23 mouse cellular contexts compared by ENCODE assay signal in genomic region chr4:106443182-106443581, GRCm38 (mm10). TPM values are rescaled to one million over a fixed set of nuclear protein-coding genes. Genes with fewer than 3 reads are reported as not detected.
DNase-seq lines count a peak whose midpoint lies in the region; ATAC-seq lines count a peak whose summit lies in the region.
"Had no signal": no experiment of that assay in that cellular context is flagged by ENCODE, and none has a peak within 500 bp of the region (broad histone marks: within the 10 kb centered on the region; RNA-seq: fewer than 3 reads in every experiment).

No protein-coding gene starts in this region.

- no peaks in the 10 kb centered on the region for H3K4me1 ChIP-seq in hindbrain, embryonic 14.5 days (replicated peaks; ENCODE audit: control insufficient read depth, insufficient read depth, low read length)
- H3K4me1 ChIP-seq in hindbrain, embryonic 11.5 days (replicated peaks; ENCODE audit: control insufficient read depth, insufficient read depth, low read length): no peaks in the 10 kb centered on the region
- no peaks in the 10 kb centered on the region for H3K4me1 ChIP-seq in midbrain, embryonic 13.5 days (replicated peaks)
- no peaks in the 10 kb centered on the region for H3K4me1 ChIP-seq in midbrain, embryonic 11.5 days (ENCODE audit: control insufficient read depth, insufficient read depth, low read length)
- no peaks in the 10 kb centered on the region for H3K4me1 ChIP-seq in neural tube, embryonic 15.5 days
- H3K4me1 ChIP-seq: forebrain, embryonic 10.5 days; heart, embryonic 12.5 days; liver, embryonic 13.5 days had no signal

- H3K27ac ChIP-seq in hindbrain, embryonic 14.5 days: no peak overlapping the region
- H3K27ac ChIP-seq in hindbrain, embryonic 11.5 days (ENCODE audit: low read depth, low read length): no peak overlapping the region
- no peak overlapping the region for H3K27ac ChIP-seq in midbrain, embryonic 13.5 days
- no peak overlapping the region for H3K27ac ChIP-seq in midbrain, embryonic 11.5 days (ENCODE audit: low read depth, low read length)
- no peak overlapping the region for H3K27ac ChIP-seq in neural tube, embryonic 15.5 days (replicated peaks)
- H3K27ac ChIP-seq: forebrain, embryonic 10.5 days; kidney, postnatal 0 days; liver, embryonic 13.5 days; macrophage had no signal

- peak; percentile 34 for DNase-seq in cerebellum, adult 11-12 months
- DNase-seq in cerebellum, adult 9-11 months: no peak
- no peak for DNase-seq in hindbrain, embryonic 14.5 days (ENCODE audit: low spot score)
- no peak for DNase-seq in hindbrain, embryonic 11.5 days (ENCODE audit: low spot score)
- DNase-seq in midbrain, embryonic 11.5 days (ENCODE audit: low spot score, missing footprints): no peak
- DNase-seq: adrenal gland, adult 8-10 months; gastrocnemius, postnatal 10 days; heart, adult 11 months; heart, postnatal 14 days; kidney, adult 18-20 months; liver, embryonic 13.5 days; thymus, postnatal 25 days had no signal

- H3K4me3 ChIP-seq in hindbrain, embryonic 14.5 days (replicated peaks; ENCODE audit: low read length): no peak overlapping the region
- no peak overlapping the region for H3K4me3 ChIP-seq in hindbrain, embryonic 11.5 days (ENCODE audit: low read depth, low read length)
- no peak overlapping the region for H3K4me3 ChIP-seq in midbrain, embryonic 13.5 days (replicated peaks)
- no peak overlapping the region for H3K4me3 ChIP-seq in midbrain, embryonic 11.5 days (ENCODE audit: low read depth, low read length)
- H3K4me3 ChIP-seq in neural tube, embryonic 15.5 days (replicated peaks): no peak overlapping the region
- H3K4me3 ChIP-seq: forebrain, embryonic 10.5 days; heart, embryonic 12.5 days; liver, embryonic 13.5 days had no signal

- no peaks in the 10 kb centered on the region for H3K9me3 ChIP-seq in hindbrain, embryonic 14.5 days (ENCODE audit: control insufficient read depth, low read length)
- no peaks in the 10 kb centered on the region for H3K9me3 ChIP-seq in hindbrain, embryonic 11.5 days (ENCODE audit: control insufficient read depth, low read length)
- no peaks in the 10 kb centered on the region for H3K9me3 ChIP-seq in midbrain, embryonic 13.5 days
- no peaks in the 10 kb centered on the region for H3K9me3 ChIP-seq in midbrain, embryonic 11.5 days (ENCODE audit: control insufficient read depth, low read length)
- H3K9me3 ChIP-seq in neural tube, embryonic 15.5 days (replicated peaks): no peaks in the 10 kb centered on the region
- H3K9me3 ChIP-seq: forebrain, embryonic 10.5 days; heart, embryonic 12.5 days; liver, embryonic 13.5 days had no signal

- no peaks in the 10 kb centered on the region for H3K27me3 ChIP-seq in hindbrain, embryonic 14.5 days (ENCODE audit: control insufficient read depth, insufficient read depth, low read length)
- H3K27me3 ChIP-seq in hindbrain, embryonic 11.5 days (ENCODE audit: control insufficient read depth, insufficient read depth, low read length): no peaks in the 10 kb centered on the region
- no peaks in the 10 kb centered on the region for H3K27me3 ChIP-seq in midbrain, embryonic 13.5 days
- H3K27me3 ChIP-seq in midbrain, embryonic 11.5 days (ENCODE audit: control insufficient read depth, insufficient read depth, low read length): no peaks in the 10 kb centered on the region
- H3K27me3 ChIP-seq in neural tube, embryonic 15.5 days (replicated peaks): no peaks in the 10 kb centered on the region
- H3K27me3 ChIP-seq: heart, embryonic 12.5 days; liver, embryonic 13.5 days; Patski had no signal

- H3K4me2 ChIP-seq in hindbrain, embryonic 14.5 days (replicated peaks): no peak overlapping the region
- no peak overlapping the region for H3K4me2 ChIP-seq in hindbrain, embryonic 11.5 days (replicated peaks; ENCODE audit: low read depth, low read length)
- no peak overlapping the region for H3K4me2 ChIP-seq in midbrain, embryonic 13.5 days (replicated peaks)
- H3K4me2 ChIP-seq in midbrain, embryonic 11.5 days: no peak overlapping the region
- H3K4me2 ChIP-seq in neural tube, embryonic 15.5 days: no peak overlapping the region
- H3K4me2 ChIP-seq: heart, embryonic 12.5 days; liver, embryonic 13.5 days had no signal

- WGBS in hindbrain, embryonic 14.5 days: 77% methylated on average over 6 of the region's 6 CpGs
- WGBS in hindbrain, embryonic 11.5 days: 89% methylated on average over 6 of the region's 6 CpGs
- WGBS in midbrain, embryonic 13.5 days: 89% methylated on average over 6 of the region's 6 CpGs
- 90% methylated on average over 6 of the region's 6 CpGs for WGBS in midbrain, embryonic 11.5 days
- 78% methylated on average over 6 of the region's 6 CpGs for WGBS in neural tube, embryonic 15.5 days

- ATAC-seq in hindbrain, embryonic 14.5 days (ENCODE audit: low FRiP score): peak; percentile 26; the same call in 1 of the 2 replicates
- ATAC-seq in hindbrain, embryonic 11.5 days (ENCODE audit: low FRiP score): no peak
- ATAC-seq in midbrain, embryonic 13.5 days: peak; percentile 21
- ATAC-seq in midbrain, embryonic 11.5 days (ENCODE audit: low FRiP score): no peak
- ATAC-seq in neural tube, embryonic 15.5 days (ENCODE audit: low FRiP score): peak; percentile 11; the same call in 1 of the 2 replicates
- ATAC-seq: CD4-positive, CD25-positive, alpha-beta regulatory T cell, adult 4 months; Patski had no signal

- peaks cover 48% of the 10 kb centered on the region for H3K36me3 ChIP-seq in hindbrain, embryonic 14.5 days (replicated peaks; ENCODE audit: control insufficient read depth, insufficient read depth)
- H3K36me3 ChIP-seq in hindbrain, embryonic 11.5 days (ENCODE audit: control insufficient read depth, insufficient read depth, low read length): 0 out of 2 replicates have a peak, but pooled peaks cover 2% of the 10 kb centered on the region
- peaks cover 36% of the 10 kb centered on the region for H3K36me3 ChIP-seq in midbrain, embryonic 13.5 days
- H3K36me3 ChIP-seq in midbrain, embryonic 11.5 days (ENCODE audit: control insufficient read depth, insufficient read depth, low read length): peaks cover 6% of the 10 kb centered on the region; the same call in 1 of the 2 replicates
- H3K36me3 ChIP-seq in neural tube, embryonic 15.5 days: peaks cover 31% of the 10 kb centered on the region

- H3K9ac ChIP-seq in hindbrain, embryonic 14.5 days: no peak overlapping the region
- no peak overlapping the region for H3K9ac ChIP-seq in hindbrain, embryonic 11.5 days (ENCODE audit: low read depth, low read length)
- no peak overlapping the region for H3K9ac ChIP-seq in midbrain, embryonic 13.5 days (replicated peaks)
- no peak overlapping the region for H3K9ac ChIP-seq in midbrain, embryonic 11.5 days (ENCODE audit: low read length)
- no peak overlapping the region for H3K9ac ChIP-seq in neural tube, embryonic 15.5 days (replicated peaks)
- H3K9ac ChIP-seq: heart, embryonic 12.5 days; liver, embryonic 13.5 days had no signal

RNA-seq across cellular contexts. Expression of gene Pcsk9, which starts 20.9 kb away (rescaled TPM):
- polyA plus RNA-seq in hindbrain, embryonic 14.5 days (2014; fragmentation: Nextera tagmentation; extraction: Ambion mirVana): 1.7 and 3.4 TPM in 2 replicates
- polyA plus RNA-seq in hindbrain, embryonic 11.5 days (2014; fragmentation: Nextera tagmentation; extraction: Ambion mirVana): 0.68 and 0.81 TPM in 2 replicates
- 1.4 TPM in 2 replicates for polyA plus RNA-seq in midbrain, embryonic 13.5 days (2015; fragmentation: Nextera tagmentation; extraction: Ambion mirVana)
- polyA plus RNA-seq in midbrain, embryonic 11.5 days (2014; fragmentation: Nextera tagmentation; extraction: Ambion mirVana): 1.1 and 1.4 TPM in 2 replicates
- polyA plus RNA-seq in neural tube, embryonic 15.5 days (2015; fragmentation: Nextera tagmentation; extraction: Ambion mirVana): 0.78 and 9.0 TPM in 2 replicates
- polyA plus RNA-seq: CD4-positive, CD25-positive, alpha-beta regulatory T cell, adult 4 months; macrophage had no signal

RNA-seq across cellular contexts. Expression of gene Bsnd, which starts 48.9 kb away (rescaled TPM):
- not detected in 2 replicates for polyA plus RNA-seq in hindbrain, embryonic 14.5 days (2014; fragmentation: Nextera tagmentation; extraction: Ambion mirVana)
- polyA plus RNA-seq in hindbrain, embryonic 11.5 days (2014; fragmentation: Nextera tagmentation; extraction: Ambion mirVana): not detected in 2 replicates
- not detected in 2 replicates for polyA plus RNA-seq in midbrain, embryonic 13.5 days (2015; fragmentation: Nextera tagmentation; extraction: Ambion mirVana)
- polyA plus RNA-seq in midbrain, embryonic 11.5 days (2014; fragmentation: Nextera tagmentation; extraction: Ambion mirVana): not detected in 2 replicates
- polyA plus RNA-seq in neural tube, embryonic 15.5 days (2015; fragmentation: Nextera tagmentation; extraction: Ambion mirVana): not detected in 2 replicates
- polyA plus RNA-seq: CD4-positive, CD25-positive, alpha-beta regulatory T cell, adult 4 months; forebrain, embryonic 10.5 days; frontal cortex, adult 2 months; heart, embryonic 12.5 days; liver, embryonic 13.5 days; lung, embryonic 16.5 days; macrophage; neural tube, embryonic 14.5 days had no signal

Comparison
In these comparisons a context has a peak if more than half of its experiments do, and no peak if none do; other contexts are left out.
1. ATAC-seq: peak in hindbrain, embryonic 14.5 days (single experiment), midbrain, embryonic 13.5 days (single experiment) and neural tube, embryonic 15.5 days (single experiment); none in hindbrain, embryonic 11.5 days (single experiment) and midbrain, embryonic 11.5 days (single experiment).